Mouse (Mus musculus): ENCODE results near the gene Ripor2.

Ripor2 gene

GRCm38 (mm10) chr13:24778706-24779380 lies 196.9 kb downstream of the Ripor2 start:
- DNase-seq, result no peak

- peak; percentile 36 for DNase-seq
Measured at GRCm38 (mm10) chr13:24781916-24782315, 199.9 kb downstream of the Ripor2 start.

Measured in lung, postnatal 36 days (tissue).